Mouse (Mus musculus) hindbrain, postnatal 0 days (tissue): Measurements from ENCODE around the gene Prkag2. TPM values are rescaled to one million over a fixed set of nuclear protein-coding genes. Genes with fewer than 3 reads are reported as not detected.

Experiments used
- ATAC-seq: fragments of 200-750 bp; cut with Nextera tagmentation; 2 replicates; pipeline ENCODE4 v1.8.0; 2017; ENCODE audit warnings: mild to moderate bottlenecking, moderate TSS enrichment, moderate library complexity
- DNase-seq: peaks from one replicate; pipeline ENCODE4 v3.0.0-alpha.2; 2015; ENCODE audit warnings: low spot score
- H3K27ac ChIP-seq: fragments of 300-500 bp; sonication (generic); 2 replicates; pipeline ENCODE4 v1.5.1; 2014; ENCODE audit warnings: mild to moderate bottlenecking
- H3K27me3 ChIP-seq: fragments of 300-500 bp; sonication (generic); 2 replicates; pipeline ENCODE4 v1.6.1; 2014; ENCODE audit warnings: low read length, mixed read lengths; ENCODE audit not compliant: insufficient read depth
- H3K36me3 ChIP-seq: fragments of 300-500 bp; sonication (generic); 2 replicates; pipeline ENCODE4 v1.6.1; 2014; ENCODE audit warnings: low read length, mixed read lengths; ENCODE audit not compliant: insufficient read depth
- H3K4me1 ChIP-seq: fragments of 300-500 bp; sonication (generic); 2 replicates; pipeline ENCODE4 v1.6.1; 2014; ENCODE audit warnings: antibody characterized with exemption, low read length, mixed read lengths; ENCODE audit not compliant: insufficient read depth
- H3K4me2 ChIP-seq: fragments of 300-500 bp; sonication (generic); 2 replicates; pipeline ENCODE4 v1.6.1; 2014; ENCODE audit warnings: low read depth, mild to moderate bottlenecking, low read length, moderate library complexity, mixed read lengths
- H3K4me3 ChIP-seq: fragments of 300-500 bp; sonication (generic); 2 replicates; pipeline ENCODE4 v1.5.1; 2014; ENCODE audit warnings: low read length
- H3K9ac ChIP-seq: fragments of 300-500 bp; sonication (generic); replicated peaks from 2 replicates; pipeline ENCODE4 v1.6.1; 2014; ENCODE audit warnings: mild to moderate bottlenecking, low read length, moderate library complexity, mixed read lengths
- H3K9me3 ChIP-seq: fragments of 300-500 bp; sonication (generic); 2 replicates; pipeline ENCODE4 v1.6.1; 2016; ENCODE audit warnings: low read length, mixed read lengths
- CTCF ChIP-seq: IDR thresholded peaks from 2 replicates; pipeline ENCODE4 v1.5.1; 2016; ENCODE audit warnings: antibody characterized with exemption, control low read depth, low read depth
- WGBS: fragments of 180-500 bp; shearing (Covaris S2); extraction: QIAGEN DNeasy Blood & Tissue Kit; methylation state at CpG from one replicate; pipeline ENCODE4 v1.1.7; 2014; 5-methylcytosine and 5-hydroxymethylcytosine counted together
- polyA plus RNA-seq: library from polyadenylated mRNA; unstranded; fragments of >200 nt; fragmentation: Nextera tagmentation; extraction: Ambion mirVana; gene quantifications from 2 replicates; pipeline ENCODE4 v1.2.1, GENCODE M21; 2015
- total RNA-seq: library from RNA; depleted of rRNA; stranded (reverse); fragments of >200 nt; gene quantifications from 2 replicates; pipeline ENCODE4 v1.2.3, GENCODE M21; 2014

The Prkag2 gene
- total and polyA plus RNA-seq, 2 experiments from 2014 or later = 38.3 to 86.4 TPM

GRCm38 (mm10) chr5:25069815-25070214, 30.6 kb downstream of the Prkag2 start:
- H3K4me3 ChIP-seq = no peak overlapping the region
- peaks cover 9% of the 10 kb centered on the region for H3K4me1 ChIP-seq
- no peaks in the 10 kb centered on the region for H3K36me3 ChIP-seq
- 80% methylated on average over 5 of the region's 5 CpGs for WGBS
- H3K27ac ChIP-seq = no peak overlapping the region
- H3K9ac ChIP-seq = no peak overlapping the region
- DNase-seq (no peak), ATAC-seq (no peak)
- no peaks in the 10 kb centered on the region for H3K27me3 ChIP-seq
- no peaks in the 10 kb centered on the region for H3K9me3 ChIP-seq
- TF ChIP-seq CTCF = no peak
- no peak overlapping the region for H3K4me2 ChIP-seq

GRCm38 (mm10) chr5:25067122-25067521, 33.3 kb downstream of the Prkag2 start:
- no peaks in the 10 kb centered on the region for H3K27me3 ChIP-seq
- no peak for TF ChIP-seq CTCF
- ATAC-seq = peak; percentile 73
- DNase-seq = peak; percentile 74
- WGBS = 25% methylated on average over 6 of the region's 6 CpGs
- no peaks in the 10 kb centered on the region for H3K36me3 ChIP-seq
- H3K27ac ChIP-seq = peak overlapping the region; percentile 27; the same call in 1 of the 2 replicates
- H3K4me1 ChIP-seq = peaks cover 22% of the 10 kb centered on the region
- H3K4me3 ChIP-seq = no peak overlapping the region
- no peak overlapping the region for H3K4me2 ChIP-seq
- no peak overlapping the region for H3K9ac ChIP-seq
- H3K9me3 ChIP-seq = no peaks in the 10 kb centered on the region

- 53% methylated on average over 8 of the region's 8 CpGs for WGBS
- Histone ChIP-seq H3K9ac (no peak overlapping the region), H3K27me3 (no peaks in the 10 kb centered on the region), H3K36me3 (no peaks in the 10 kb centered on the region), H3K4me1 (peaks cover 38% of the 10 kb centered on the region), H3K4me2 (no peak overlapping the region), H3K9me3 (no peaks in the 10 kb centered on the region), H3K27ac (no peak overlapping the region), H3K4me3 (no peak overlapping the region)
- DNase-seq (no peak), ATAC-seq (no peak)
- no peak for TF ChIP-seq CTCF
Observed at GRCm38 (mm10) chr5:25064270-25065232, 35.9 kb downstream of the Prkag2 start.

DNA sequence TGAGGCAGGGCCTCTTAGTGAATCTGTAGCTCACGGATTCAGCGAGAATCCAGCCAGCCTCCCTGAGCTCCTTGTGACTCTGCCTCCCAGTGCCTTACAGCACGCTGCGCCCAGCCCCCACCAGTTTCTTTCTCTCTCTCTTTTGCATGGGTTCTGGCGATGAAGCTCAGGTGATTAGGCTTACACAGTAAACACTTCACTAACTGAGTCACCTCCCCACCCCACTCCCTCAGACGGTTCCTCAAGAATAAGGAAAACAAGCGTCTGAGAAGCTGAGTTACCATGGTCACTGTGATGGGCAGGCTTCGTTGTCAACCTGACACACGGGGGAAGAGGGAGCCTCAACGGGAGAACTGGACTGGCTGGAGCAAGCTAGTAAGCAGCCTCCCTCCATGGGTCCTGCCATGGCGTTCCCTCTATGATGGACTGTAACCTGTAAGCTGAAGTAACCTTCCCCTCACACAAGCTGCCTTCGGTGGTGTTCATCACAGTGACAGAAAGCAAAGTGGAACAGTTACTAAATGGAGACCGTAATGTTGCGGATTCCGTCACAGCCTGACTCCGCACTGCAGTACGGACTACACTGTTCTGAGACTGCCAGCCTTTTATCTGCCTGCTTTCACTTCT, 37.8 kb downstream of the Prkag2 start:
- no peak overlapping the region for H3K4me2 ChIP-seq
- ATAC-seq (no peak), DNase-seq (no peak)
- H3K27me3 ChIP-seq = no peaks in the 10 kb centered on the region
- H3K4me1 ChIP-seq = peaks cover 49% of the 10 kb centered on the region
- H3K9me3 ChIP-seq = no peaks in the 10 kb centered on the region
- no peak for TF ChIP-seq CTCF
- H3K4me3 ChIP-seq = no peak overlapping the region
- 40% methylated on average over 17 of the region's 17 CpGs for WGBS
- H3K36me3 ChIP-seq = no peaks in the 10 kb centered on the region
- H3K27ac ChIP-seq = no peak overlapping the region
- H3K9ac ChIP-seq = no peak overlapping the region

- peak; percentile 74 for DNase-seq
- peak overlapping the region; percentile 33 for H3K4me2 ChIP-seq
- H3K4me1 ChIP-seq = peaks cover 48% of the 10 kb centered on the region
- H3K4me3 ChIP-seq = no peak overlapping the region
- H3K9ac ChIP-seq = 0 out of 2 replicates have a peak overlapping the region, but pooled peaks have one; percentile 10
- TF ChIP-seq CTCF = no peak
- 10% methylated on average over 21 of the region's 21 CpGs for WGBS
- no peaks in the 10 kb centered on the region for H3K27me3 ChIP-seq
- ATAC-seq = peak; percentile 72
- H3K36me3 ChIP-seq = no peaks in the 10 kb centered on the region
- H3K9me3 ChIP-seq = no peaks in the 10 kb centered on the region
- peak overlapping the region; percentile 33; the same call in 1 of the 2 replicates for H3K27ac ChIP-seq
Observed at GRCm38 (mm10) chr5:25058853-25059741, 41.3 kb downstream of the Prkag2 start.

DNA sequence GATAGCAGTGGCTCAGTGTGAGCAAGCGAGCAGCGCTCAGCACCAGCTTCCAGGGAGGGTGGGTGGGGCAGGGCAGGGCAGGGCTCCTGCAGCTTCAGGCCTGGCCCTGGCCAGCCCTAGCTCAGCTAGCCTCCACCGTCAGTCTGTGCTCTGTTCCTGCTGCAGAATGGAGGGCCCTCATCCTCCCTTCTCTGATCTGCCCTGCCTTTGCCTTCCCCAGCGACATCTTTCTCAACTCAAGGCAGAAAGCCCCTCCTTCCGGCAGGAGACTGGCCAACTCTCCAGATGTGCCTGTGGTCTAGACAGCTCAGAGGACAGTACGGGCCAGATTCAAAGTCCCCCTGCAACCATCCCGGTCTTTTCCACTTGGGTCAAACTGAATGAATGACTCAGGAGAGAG, 42.0 kb downstream of the Prkag2 start:
- no peak for TF ChIP-seq CTCF
- 45% methylated on average over 7 of the region's 7 CpGs for WGBS

More for the DNA sequence above, 42.0 kb downstream of the Prkag2 start:
- DNase-seq = no peak
- no peaks in the 10 kb centered on the region for H3K36me3 ChIP-seq
- peak overlapping the region; percentile 33; the same call in 1 of the 2 replicates for H3K4me2 ChIP-seq
- H3K9me3 ChIP-seq = no peaks in the 10 kb centered on the region
- H3K4me1 ChIP-seq = peaks cover 50% of the 10 kb centered on the region
- ATAC-seq = no peak
- no peaks in the 10 kb centered on the region for H3K27me3 ChIP-seq
- no peak overlapping the region for H3K4me3 ChIP-seq
- H3K9ac ChIP-seq = no peak overlapping the region
- H3K27ac ChIP-seq = peak overlapping the region; percentile 33; the same call in 1 of the 2 replicates
